Mouse (Mus musculus) bone marrow, adult 2 months (tissue): ENCODE measurements around the gene Nceh1.

Source experiments
- CTCF ChIP-seq: fragments of 200-500 bp; IDR thresholded peaks from 2 replicates; pipeline ENCODE4 v1.5.1; 2011; ENCODE audit warnings: low read length, control low read depth; ENCODE audit not compliant: control insufficient read depth, insufficient read depth
- POLR2A ChIP-seq: fragments of 200-500 bp; IDR thresholded peaks from 2 replicates; pipeline ENCODE4 v1.6.1; 2011; ENCODE audit warnings: low read depth, mild to moderate bottlenecking, control low read depth, low read length, borderline replicate concordance; ENCODE audit not compliant: control insufficient read depth

DNA sequence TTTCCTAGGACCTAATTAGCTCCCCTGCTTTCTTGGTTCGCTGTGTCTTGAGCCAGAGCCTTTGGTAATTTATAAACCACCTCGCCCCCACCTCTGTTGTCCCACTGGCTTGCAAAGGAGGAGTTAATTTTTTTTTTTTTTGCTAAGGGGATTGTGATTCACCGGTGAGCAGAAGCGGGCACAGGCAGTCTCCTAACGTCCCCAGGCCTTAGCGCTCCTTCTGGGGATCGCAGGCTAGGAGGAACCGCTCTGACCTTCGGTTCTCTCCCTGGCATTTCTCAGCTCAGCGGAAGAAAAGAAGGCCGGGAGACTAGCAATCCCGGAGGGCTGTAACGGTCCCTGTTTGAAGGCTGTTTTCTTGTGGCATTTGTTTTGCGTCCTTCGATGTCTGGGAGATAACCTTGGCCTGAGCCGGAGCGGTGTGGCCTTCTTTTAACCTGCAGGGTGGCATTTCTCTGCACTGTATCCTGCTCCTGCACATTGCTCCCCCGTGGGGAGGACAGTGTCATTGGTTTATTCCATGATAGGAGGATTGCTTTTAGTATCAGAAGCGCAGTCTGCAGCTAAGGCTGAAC lies 923 bp downstream of the Nceh1 start:
- TF ChIP-seq CTCF (no peak), POLR2A (no peak)
